Mouse (Mus musculus) urinary bladder, postnatal 10 days (tissue): ENCODE data around the gene Dusp16.

ENCODE experiments used
- DNase-seq: peaks from one replicate; pipeline ENCODE4 v3.0.0; 2022; ENCODE audit warnings: low spot score

Dusp16 gene

DNA sequence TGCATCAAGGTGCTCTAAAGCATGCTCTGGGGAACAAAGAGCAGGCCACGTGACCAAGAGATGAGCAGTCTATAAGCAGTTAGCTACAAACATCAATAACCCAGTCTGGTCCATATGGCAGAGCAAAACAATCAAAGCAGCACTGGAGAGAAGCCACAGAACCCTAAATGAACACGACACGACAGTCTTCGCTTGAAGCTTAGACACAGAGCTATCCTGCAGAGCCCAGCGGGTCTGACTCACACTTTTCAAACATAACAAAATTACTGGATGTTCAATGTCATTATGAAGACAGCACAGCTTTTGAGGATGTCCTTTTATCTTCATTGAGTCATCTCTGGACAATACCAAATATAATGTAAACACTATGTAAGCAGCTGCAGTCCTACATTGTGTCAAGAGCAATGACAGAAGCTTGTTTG, 58.6 kb downstream of the Dusp16 start:
- DNase-seq = no peak

- no peak for DNase-seq
These were observed 59.6 kb downstream of the Dusp16 start for GRCm38 (mm10) chr6:134732813-134733212.

DNA sequence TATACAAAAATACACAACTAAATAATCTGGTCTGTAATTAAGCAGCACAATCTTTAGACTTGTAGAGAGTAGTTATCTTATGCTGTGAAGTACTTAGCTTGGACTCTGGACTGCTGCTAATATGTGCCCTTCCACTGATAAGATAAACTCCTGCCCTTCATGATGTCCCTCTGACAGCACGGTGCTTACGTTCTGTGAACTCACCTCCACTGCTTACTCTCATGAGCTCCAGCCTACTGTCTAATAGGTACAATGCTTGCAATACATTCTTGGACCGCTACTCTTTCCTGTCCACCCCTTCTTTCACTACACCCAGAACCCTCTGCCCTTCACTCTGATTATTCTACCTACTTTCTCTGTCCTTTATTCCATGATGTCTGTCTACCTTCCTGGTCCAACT, 61.4 kb downstream of the Dusp16 start:
- DNase-seq = no peak

DNA sequence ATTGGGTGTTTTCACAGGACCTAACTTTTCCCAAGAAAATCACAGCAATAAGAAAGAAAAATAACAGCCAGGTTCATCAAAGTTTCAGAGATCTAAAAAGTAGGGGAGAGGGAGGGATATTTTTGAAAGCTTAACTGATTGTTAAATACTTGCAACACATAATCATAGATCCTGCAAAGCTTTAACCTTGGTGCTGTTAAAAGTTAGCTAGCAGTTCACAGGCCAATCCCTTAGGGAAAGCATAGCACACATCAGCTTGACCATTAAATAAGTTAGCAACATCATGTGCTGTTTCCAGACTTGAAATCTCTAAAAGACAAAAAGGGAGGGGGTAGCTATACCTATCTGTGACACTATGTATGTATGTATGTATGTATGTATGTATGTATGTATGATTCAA, 67.0 kb downstream of the Dusp16 start:
- no peak for DNase-seq

- DNase-seq = no peak
These were observed 68.4 kb downstream of the Dusp16 start for GRCm38 (mm10) chr6:134723833-134724553.

DNA sequence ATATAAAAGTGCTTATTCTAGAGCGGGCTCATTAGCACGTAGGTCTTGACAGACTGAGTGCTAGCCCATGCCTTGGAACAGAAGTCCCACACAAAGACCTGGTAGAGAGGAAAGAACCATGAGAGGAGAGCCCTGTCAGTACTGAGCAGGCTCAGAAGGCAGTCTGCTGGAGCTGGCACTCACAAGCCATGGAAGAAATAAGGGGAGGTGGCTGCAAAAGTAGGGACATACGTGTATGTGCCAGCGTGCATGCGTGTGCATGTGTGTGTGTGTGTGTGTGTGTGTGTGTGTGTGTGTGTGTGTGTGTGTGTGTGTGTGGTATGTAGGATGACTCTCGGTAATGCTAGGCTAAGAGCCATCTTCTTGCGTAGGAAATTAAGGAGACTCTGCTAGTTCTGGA, 69.1 kb downstream of the Dusp16 start:
- DNase-seq = no peak

DNA sequence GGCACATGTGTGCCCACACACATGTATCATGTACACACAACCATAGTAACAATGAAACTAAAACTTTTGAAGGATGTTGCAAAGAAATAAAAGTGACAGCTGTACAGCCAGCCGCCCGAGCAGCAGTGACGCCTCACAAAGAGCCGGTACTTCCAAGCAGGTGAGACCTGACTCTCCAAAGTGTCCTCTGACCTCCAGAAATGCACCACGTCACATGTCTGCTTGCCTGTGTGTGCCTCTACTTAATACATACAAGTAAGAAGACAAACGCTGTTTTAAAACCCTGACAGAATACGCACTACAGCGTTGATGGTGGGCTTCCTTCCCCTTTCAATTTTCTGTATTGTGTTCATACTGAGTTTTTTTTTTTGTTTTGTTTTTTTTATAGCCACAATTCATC, 69.5 kb downstream of the Dusp16 start:
- no peak for DNase-seq

- DNase-seq = no peak
These were observed 70.6 kb downstream of the Dusp16 start for GRCm38 (mm10) chr6:134721729-134722269.

GRCm38 (mm10) chr6:134720150-134720549, 72.3 kb downstream of the Dusp16 start:
- no peak for DNase-seq

GRCm38 (mm10) chr6:134719156-134719555, 73.3 kb downstream of the Dusp16 start:
- no peak for DNase-seq

- no peak for DNase-seq
These were observed 73.8 kb downstream of the Dusp16 start for GRCm38 (mm10) chr6:134718668-134719065.

- DNase-seq = no peak
These were observed 74.3 kb downstream of the Dusp16 start for GRCm38 (mm10) chr6:134717886-134718667.

- DNase-seq = no peak
These were observed 76.2 kb downstream of the Dusp16 start for GRCm38 (mm10) chr6:134716168-134716587.

DNA sequence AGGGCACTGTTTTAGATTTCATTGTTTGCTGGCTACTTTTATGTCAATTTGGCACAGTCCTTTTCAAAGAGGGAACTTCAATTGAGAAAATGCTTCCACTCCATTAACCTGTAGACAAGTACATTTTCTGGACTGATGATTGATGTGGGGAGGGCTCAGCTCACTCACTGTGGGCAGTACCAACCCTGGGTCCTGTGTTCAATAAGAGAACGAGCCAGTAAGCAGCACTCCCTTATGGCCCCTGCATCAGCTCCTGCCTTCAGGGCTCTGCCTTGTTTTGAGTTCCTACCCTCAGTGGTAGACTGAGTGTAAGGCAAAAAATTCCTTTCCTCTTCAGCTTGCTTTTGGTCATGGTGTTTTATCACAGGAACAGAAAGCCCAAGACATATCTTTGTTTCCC, 78.5 kb downstream of the Dusp16 start:
- DNase-seq = no peak

GRCm38 (mm10) chr6:134713321-134713720, 79.1 kb downstream of the Dusp16 start:
- no peak for DNase-seq

GRCm38 (mm10) chr6:134710020-134710419, 82.4 kb downstream of the Dusp16 start:
- no peak for DNase-seq

GRCm38 (mm10) chr6:134706467-134706866, 86.0 kb downstream of the Dusp16 start:
- no peak for DNase-seq

- DNase-seq = no peak
These were observed 89.3 kb downstream of the Dusp16 start for GRCm38 (mm10) chr6:134703053-134703690.

- no peak for DNase-seq
These were observed 90.2 kb downstream of the Dusp16 start for GRCm38 (mm10) chr6:134702184-134702583.

DNA sequence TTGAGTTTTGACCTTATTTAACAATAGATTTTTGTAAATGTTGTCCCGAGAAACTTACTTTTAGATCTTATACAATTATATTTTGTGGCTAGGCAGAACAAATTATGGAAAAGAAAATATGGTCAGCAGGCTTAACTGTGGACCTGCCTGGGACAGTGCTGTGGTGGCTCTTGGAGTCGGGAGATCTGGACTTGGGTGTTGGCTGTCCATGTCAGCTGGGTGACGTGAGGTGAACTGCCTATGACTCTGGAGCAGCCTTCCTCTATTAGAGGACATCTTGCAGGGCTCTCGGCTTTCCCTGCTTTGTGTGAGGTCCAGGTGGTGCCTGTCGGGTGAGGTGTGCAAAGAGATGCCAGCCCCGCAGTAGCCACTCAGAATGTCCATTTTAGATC, 91.2 kb downstream of the Dusp16 start:
- DNase-seq = no peak

DNA sequence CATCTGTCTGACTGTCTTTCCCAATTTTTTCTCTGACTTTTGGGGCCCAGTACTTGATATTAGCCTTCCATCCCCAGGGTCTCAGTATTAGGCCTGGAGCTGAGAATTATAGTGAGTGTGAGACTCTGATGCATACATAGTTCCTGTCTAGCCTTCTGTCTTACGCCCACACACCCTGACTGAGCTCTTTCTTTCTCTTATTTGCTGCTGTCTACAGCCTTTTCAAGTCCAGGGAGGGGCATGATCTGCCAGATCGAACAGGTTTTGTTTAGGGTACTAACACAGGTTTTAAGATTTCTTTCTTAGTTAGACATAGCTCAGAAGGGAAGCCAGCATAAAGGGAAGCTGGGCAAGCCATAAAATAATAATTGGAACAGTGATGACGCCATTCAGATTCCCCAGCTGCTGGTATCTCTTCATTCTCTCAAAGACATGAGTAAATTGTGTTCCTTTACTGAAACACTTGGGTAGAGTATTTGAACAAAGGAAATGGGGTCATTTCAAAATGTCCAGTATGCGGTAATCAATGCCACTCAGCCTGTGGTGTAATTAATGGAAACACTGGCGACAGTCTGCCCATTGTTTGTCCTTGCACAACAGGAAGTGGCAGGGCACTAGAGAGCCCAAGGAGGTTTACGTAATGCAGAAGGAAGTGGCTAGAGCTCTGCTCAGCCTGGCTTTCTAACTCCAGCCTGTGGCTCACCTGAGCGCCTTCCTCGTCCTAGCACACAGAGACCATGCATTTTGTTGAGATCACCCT, 91.8 kb downstream of the Dusp16 start:
- DNase-seq = no peak

DNA sequence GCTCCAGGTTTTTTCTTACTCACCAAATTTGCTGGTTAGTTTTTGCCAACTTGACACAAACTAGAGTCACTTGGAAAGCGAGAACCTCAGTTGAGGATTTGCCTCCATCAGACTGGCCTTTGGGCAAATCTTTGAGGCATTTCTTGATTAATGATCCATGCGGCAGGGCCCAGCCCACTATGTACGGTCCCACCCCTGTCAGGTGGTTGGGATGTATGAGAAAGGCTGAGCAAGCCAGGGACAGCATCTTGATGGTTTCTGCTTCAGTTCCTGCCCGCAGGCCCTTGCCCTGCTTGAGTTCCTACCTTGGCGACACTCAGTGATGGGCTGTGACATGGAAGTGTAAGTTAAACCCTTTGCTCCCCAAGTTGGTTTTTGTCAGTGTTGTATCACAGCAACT, 94.2 kb downstream of the Dusp16 start:
- DNase-seq = no peak
